Comparison of ENCODE assay signal across 8 mouse cellular contexts in the genomic region with DNA sequence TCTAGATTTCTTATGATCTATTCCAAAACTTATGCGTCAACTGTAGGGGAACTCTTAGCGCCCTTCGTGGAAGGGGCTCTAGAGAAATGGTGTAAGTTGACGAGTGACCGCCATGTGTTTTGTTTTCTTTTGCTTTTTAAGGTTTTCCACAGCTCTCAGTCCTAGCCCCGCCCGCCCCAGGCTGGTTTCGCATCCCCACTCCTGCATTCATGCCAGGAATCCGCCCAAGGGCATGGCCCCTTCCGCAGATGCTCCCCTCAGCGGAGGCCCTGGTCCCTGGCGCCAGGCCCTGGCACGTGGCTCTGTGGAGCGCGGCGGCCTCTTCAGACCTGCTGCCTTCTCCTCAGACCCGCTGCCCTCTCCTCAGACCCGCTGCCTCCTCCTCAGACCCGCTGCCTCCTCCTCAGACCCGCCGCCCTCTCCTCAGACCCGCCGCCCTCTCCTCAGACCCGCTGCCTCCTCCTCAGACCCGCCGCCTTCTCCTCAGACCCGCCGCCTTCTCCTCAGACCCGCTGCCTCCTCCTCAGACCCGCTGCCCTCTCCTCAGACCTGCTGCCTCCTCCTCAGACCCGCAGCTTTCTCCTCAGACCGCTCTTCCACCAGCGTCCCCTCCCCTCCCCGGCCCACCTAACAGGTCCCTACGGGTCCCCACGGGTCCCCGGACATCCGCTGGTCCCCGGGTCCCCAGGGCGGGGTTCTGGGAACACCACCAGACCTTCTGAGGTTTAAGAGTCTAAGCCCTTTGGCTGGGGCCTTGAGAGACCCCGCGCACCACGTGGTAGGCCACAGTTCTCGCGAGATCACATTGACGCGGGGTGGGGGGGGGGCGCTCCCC. TPM values are rescaled to one million over a fixed set of nuclear protein-coding genes. Genes with fewer than 3 reads are reported as not detected.
DNase-seq lines count a peak whose midpoint lies in the region; ATAC-seq and TF ChIP-seq lines count a peak whose summit lies in the region.

No protein-coding gene starts in this region.

- 22% methylated on average over 45 of the region's 48 CpGs for WGBS in forebrain, embryonic 14.5 days
- WGBS in limb, embryonic 11.5 days: 18% methylated on average over 43 of the region's 48 CpGs

- DNase-seq in adrenal gland, postnatal 36 days: peak; percentile 25 to 32
- DNase-seq in adrenal gland, adult 2 months: no peak
- DNase-seq in forebrain, embryonic 14.5 days (ENCODE audit: low spot score): peak; percentile 29
- peak; percentile 59 for DNase-seq in limb, embryonic 11.5 days (ENCODE audit: low spot score)
- DNase-seq in retina, embryonic 14.5 days (ENCODE audit: low spot score): peak; percentile 42
- DNase-seq in thymus, postnatal 4 days: no peak
- DNase-seq in right cerebral cortex, postnatal 36 days (ENCODE audit: low spot score in 2 of 2): no peak

- peaks cover 26% of the 10 kb centered on the region for H3K27me3 ChIP-seq in E14TG2a.4 (ENCODE audit: insufficient read depth, low read length)
- no peaks in the 10 kb centered on the region; the same call in 1 of the 2 replicates for H3K27me3 ChIP-seq in forebrain, embryonic 14.5 days (replicated peaks; ENCODE audit: control insufficient read depth, insufficient read depth, low read length)
- H3K27me3 ChIP-seq in limb, embryonic 11.5 days (ENCODE audit: control insufficient read depth, insufficient read depth, low read length): no peaks in the 10 kb centered on the region

- no peak for TF ChIP-seq CTCF in E14TG2a.4 (conservative IDR thresholded peaks at IDR 0.05; ENCODE audit: low read length)

- peak overlapping the region; percentile 47 for H3K9ac ChIP-seq in forebrain, embryonic 14.5 days (ENCODE audit: low read length)
- H3K9ac ChIP-seq in limb, embryonic 11.5 days (ENCODE audit: low read length): peak overlapping the region; percentile 70

- ATAC-seq in forebrain, embryonic 14.5 days: peak; percentile 32; the same call in 1 of the 2 replicates
- no peak for ATAC-seq in limb, embryonic 11.5 days (ENCODE audit: insufficient number of reproducible peaks, low FRiP score, low TSS enrichment, low read depth)

- peaks cover 4% of the 10 kb centered on the region; the same call in 1 of the 2 replicates for H3K9me3 ChIP-seq in E14TG2a.4 (ENCODE audit: low read length)
- H3K9me3 ChIP-seq in forebrain, embryonic 14.5 days (replicated peaks; ENCODE audit: control insufficient read depth, low read length): 0 out of 2 replicates have a peak, but pooled peaks cover 2% of the 10 kb centered on the region
- H3K9me3 ChIP-seq in limb, embryonic 11.5 days (ENCODE audit: control insufficient read depth, low read length): no peaks in the 10 kb centered on the region

- H3K36me3 ChIP-seq in E14TG2a.4 (ENCODE audit: insufficient read depth, low read length): peaks cover 7% of the 10 kb centered on the region; the same call in 1 of the 2 replicates
- H3K36me3 ChIP-seq in forebrain, embryonic 14.5 days (ENCODE audit: control insufficient read depth, insufficient read depth, low read length): no peaks in the 10 kb centered on the region
- H3K36me3 ChIP-seq in limb, embryonic 11.5 days (ENCODE audit: control insufficient read depth, insufficient read depth, low read length): no peaks in the 10 kb centered on the region

- H3K4me1 ChIP-seq in E14TG2a.4 (replicated peaks; ENCODE audit: low read depth, low read length): peaks cover 5% of the 10 kb centered on the region; the same call in 1 of the 2 replicates
- peaks cover 3% of the 10 kb centered on the region; the same call in 1 of the 2 replicates for H3K4me1 ChIP-seq in forebrain, embryonic 14.5 days (ENCODE audit: control insufficient read depth, insufficient read depth, low read length)
- no peaks in the 10 kb centered on the region for H3K4me1 ChIP-seq in limb, embryonic 11.5 days (ENCODE audit: control insufficient read depth, insufficient read depth, low read length)

- H3K4me2 ChIP-seq in forebrain, embryonic 14.5 days (ENCODE audit: low read length): peak overlapping the region; percentile 48
- peak overlapping the region; percentile 56 for H3K4me2 ChIP-seq in limb, embryonic 11.5 days (ENCODE audit: low read depth, severe bottlenecking)

- H3K27ac ChIP-seq in forebrain, embryonic 14.5 days (ENCODE audit: low read depth, low read length): no peak overlapping the region
- H3K27ac ChIP-seq in limb, embryonic 11.5 days (replicated peaks; ENCODE audit: low read depth, low read length): no peak overlapping the region

- H3K4me3 ChIP-seq in E14TG2a.4 (replicated peaks; ENCODE audit: low read length): peak overlapping the region; percentile 76
- peak overlapping the region; percentile 23 for H3K4me3 ChIP-seq in forebrain, embryonic 14.5 days (ENCODE audit: low read depth, low read length)
- H3K4me3 ChIP-seq in limb, embryonic 11.5 days (ENCODE audit: low read depth, low read length): peak overlapping the region; percentile 34

RNA-seq across cellular contexts. Expression of gene Six6, which starts 22.3 kb away (rescaled TPM):
- not detected for total RNA-seq in adrenal gland, postnatal 36 days (2021)
- not detected for total RNA-seq in adrenal gland, adult 2 months (2021)
- not detected in 2 replicates for polyA plus RNA-seq in adrenal gland, adult 2 months (2012; rRNA removed)
- polyA plus RNA-seq in forebrain, embryonic 14.5 days (2014; fragmentation: Nextera tagmentation; extraction: Ambion mirVana): 1.5 and 1.9 TPM in 2 replicates
- polyA plus RNA-seq in limb, embryonic 11.5 days (2014; fragmentation: Nextera tagmentation; extraction: Ambion mirVana): not detected in 2 replicates

RNA-seq across cellular contexts. Expression of gene 4930447C04Rik, which starts 23.2 kb away (rescaled TPM):
- total RNA-seq in adrenal gland, postnatal 36 days (2021): under 1 TPM; 0.13 to 0.26 TPM
- under 1 TPM; 0.52 to 0.58 TPM for total RNA-seq in adrenal gland, adult 2 months (2021)
- not detected in 2 replicates for polyA plus RNA-seq in adrenal gland, adult 2 months (2012; rRNA removed)
- polyA plus RNA-seq in forebrain, embryonic 14.5 days (2014; fragmentation: Nextera tagmentation; extraction: Ambion mirVana): 1.3 and 1.5 TPM in 2 replicates
- 2.6 and 4.1 TPM in 2 replicates for polyA plus RNA-seq in limb, embryonic 11.5 days (2014; fragmentation: Nextera tagmentation; extraction: Ambion mirVana)

Comparison
In these comparisons a context has a peak if more than half of its experiments do, and no peak if none do; other contexts are left out.
1. DNase-seq: peak in adrenal gland, postnatal 36 days (2 of 2), forebrain, embryonic 14.5 days (single experiment), limb, embryonic 11.5 days (single experiment) and retina, embryonic 14.5 days (single experiment); none in adrenal gland, adult 2 months (single experiment), thymus, postnatal 4 days (single experiment) and right cerebral cortex, postnatal 36 days (0 of 2).
2. H3K4me3 ChIP-seq: peak in every context shown above with its lines; median percentile 76 in E14TG2a.4; 34 in limb, embryonic 11.5 days; 23 in forebrain, embryonic 14.5 days.